Mouse (Mus musculus): ENCODE results near the gene Tmem254a.
"Not testable (repeated sequence)": the region's sequence is repeated elsewhere in the genome, so short reads cannot be mapped to it uniquely, and the experiment has no call there.

The Tmem254a gene

DNA sequence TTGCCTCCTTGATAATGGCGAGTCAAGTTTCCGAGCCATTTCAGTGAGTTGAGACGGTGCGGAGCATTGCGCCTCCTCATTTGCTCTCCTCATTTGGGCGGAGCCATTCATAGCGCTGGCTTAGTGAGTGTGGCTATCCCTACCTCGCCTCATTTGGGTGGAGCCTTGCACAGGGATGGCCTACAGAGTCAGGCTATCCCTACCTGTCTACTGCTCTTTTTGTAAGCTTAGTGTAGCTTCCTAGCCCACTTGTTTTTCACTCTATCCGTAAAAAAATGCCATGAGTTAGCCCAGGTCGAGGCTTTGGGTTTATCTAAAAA is at the start of gene Tmem254a:
Tmem254a (minus strand) TSS at position 111 of the 320 bp plus-strand sequence.
- not testable (repeated sequence) for DNase-seq (ENCODE audit: low read depth)

DNA sequence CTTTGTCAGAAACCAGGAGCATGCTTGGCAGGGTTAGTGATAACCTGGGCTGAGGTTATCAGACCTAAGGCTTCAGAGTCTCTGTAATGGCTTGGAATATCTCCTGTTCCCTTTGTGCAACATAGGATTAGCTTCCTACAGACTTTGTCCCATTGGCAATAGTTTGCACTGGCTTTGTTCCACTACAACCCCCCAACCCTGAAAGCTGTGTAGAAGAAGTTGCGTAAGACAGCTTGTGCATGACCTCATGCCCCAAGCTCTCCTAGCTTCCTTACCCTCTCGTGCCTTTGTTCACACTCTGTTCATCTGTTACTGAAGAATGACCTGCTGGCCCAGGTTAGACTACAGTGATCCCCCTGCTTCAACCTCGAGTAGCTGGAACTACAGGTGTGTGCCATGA is 30.4 kb upstream of the Tmem254a start:
- DNase-seq (ENCODE audit: low read depth): not testable (repeated sequence)

DNA sequence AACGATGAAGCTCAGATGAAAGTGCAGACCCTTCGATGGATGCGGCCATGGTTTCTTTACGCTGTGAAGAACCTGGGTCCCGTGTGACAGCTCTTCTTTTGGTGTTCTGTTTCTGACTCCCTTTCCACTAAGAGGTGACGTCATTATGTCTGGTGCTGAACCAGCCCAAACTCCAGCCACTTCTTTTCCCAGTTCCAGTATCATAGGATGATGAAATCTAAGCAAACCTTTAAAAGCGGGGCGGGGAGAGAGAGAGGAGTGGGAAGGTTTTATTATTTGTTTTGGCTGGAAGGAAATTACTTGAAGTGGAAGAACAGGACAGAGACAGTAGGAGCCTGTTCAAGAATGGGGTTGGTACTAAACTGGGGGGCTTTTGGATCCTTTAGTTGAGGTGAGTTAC is 10.5 kb upstream of the Tmem254a start, which contains the start of gene Cphx1:
Cphx1 (plus strand) TSS at position 301 of the 400 bp plus-strand sequence.
- DNase-seq (ENCODE audit: low read depth): not testable (repeated sequence)

DNA sequence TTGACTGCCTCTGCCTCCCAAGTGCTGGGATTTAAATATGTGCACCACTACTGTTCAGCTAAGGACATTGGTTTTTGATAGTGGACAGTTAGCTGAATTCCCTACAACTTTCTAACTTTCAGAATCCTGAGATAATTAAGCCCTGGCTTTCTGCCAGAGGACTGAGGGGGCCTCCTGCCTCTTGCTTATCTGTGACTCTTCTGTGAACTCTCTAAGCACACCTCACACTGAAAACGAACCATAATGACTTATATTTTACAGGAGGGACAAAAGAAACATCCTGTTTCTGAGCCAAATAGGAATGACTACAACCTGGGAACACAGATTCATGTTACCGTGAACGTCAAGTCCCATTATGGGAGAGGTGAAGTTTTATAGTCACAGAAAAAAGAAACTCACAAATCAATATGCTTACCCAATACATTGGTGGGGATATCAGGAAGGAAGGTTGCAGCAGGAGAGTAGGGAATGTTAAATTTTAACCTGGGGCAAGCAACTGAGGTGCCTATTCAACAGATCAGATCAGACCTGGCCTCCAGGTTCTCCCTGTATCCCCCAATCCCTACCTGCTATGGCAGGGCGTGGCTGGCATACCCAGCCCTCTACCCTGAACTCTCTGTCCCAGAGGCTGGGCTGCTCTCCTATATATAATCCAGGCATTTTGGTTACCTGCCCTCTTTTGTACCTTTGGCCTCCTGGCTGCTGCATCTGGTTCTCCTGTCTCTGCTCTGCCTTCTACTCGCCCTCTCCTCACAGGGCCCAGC is 9.6 kb upstream of the Tmem254a start:
- not testable (repeated sequence) for DNase-seq (ENCODE audit: low read depth)

DNA sequence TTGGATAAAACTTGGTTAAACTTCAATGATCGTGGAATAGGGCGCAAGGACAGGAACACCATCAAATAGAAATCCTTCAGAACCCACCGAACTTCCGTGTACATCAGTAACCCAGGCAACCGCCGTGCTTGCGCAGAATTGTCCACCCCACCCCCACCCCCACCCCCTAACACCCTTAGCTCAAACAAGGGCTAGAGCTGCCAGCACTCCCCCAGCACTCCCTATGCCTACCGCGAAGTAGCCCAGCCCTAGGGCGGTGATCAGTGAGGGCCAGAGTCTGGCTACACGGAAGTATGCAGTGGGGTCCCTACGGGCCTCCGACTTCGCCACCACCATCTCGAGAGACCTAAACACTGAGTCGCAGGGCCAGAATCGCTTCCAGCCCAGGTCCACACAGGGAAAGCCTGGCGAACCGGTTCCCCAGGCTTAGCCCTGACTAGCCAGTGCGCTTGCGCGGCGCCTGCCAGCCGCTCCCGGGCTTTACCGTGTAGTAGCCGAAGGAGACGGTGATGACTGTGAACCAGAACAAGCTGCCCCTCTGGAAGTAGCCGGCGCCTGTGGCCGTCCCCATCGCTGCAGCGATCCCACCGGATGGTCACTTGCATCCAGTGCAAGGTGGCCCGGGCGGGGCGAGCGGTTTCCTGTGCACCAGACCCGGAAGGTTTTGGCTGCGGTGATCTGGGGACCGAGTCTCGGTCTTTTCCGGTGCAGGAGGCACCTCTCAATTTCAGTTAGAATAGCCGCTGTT is 484 bp downstream of the Tmem254a start:
- not testable (repeated sequence) for DNase-seq (ENCODE audit: low read depth)

DNA sequence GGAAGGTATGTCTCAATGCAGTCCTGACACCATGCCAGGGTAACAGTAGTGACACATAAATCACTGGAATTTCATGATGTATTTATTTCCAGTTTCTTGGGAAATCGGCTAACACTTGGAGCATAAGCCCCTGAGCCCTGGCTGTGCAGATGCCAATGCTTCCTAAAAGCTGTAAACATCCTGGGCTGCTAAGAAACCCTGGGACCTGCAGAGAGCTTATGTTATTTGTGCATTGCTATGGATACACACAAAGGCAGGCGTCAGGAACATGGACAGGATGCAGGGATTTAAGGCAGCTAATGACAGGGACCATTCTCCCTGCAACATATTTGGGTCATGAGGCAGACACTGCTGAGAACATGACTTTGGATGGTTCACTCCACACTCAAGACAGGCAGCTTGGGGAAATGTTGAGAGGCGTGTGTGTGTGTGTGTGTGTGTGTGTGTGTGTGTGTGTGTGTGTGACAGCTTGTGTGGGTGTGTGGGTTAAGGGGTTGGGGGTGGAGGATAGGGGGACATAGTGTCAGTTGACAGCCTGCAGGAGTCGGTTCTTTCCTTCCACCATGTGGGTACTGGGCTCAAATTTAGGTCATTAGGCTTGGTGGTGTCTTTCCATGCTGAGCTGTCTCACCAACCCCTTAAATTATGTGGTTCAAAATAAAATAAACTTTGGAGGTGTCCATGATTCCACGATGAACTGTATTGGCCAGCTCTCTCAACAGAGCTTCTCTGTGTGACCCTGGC is 8.9 kb downstream of the Tmem254a start:
- DNase-seq (ENCODE audit: low read depth): not testable (repeated sequence)

DNA sequence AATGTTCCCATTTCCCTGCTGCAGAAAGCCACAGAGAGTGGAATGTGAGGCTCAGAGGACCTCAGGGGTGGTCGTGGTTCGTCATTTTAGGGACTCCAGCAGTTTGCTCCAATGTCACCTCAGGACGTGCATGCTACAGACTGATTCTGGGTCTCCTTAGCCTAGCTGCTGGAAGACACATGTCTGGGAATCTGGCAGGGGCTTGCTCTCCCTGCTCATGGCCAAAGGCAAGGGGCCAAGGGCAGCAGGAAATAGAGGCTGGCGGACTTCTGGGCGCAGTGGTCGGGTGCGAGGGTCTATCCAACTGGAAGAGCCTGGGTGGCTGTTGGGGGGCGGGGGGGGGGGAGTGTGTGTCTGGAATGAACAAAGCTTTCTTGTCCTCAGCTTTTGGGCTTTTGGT is 18.5 kb downstream of the Tmem254a start:
- not testable (repeated sequence) for DNase-seq (ENCODE audit: low read depth)

DNA sequence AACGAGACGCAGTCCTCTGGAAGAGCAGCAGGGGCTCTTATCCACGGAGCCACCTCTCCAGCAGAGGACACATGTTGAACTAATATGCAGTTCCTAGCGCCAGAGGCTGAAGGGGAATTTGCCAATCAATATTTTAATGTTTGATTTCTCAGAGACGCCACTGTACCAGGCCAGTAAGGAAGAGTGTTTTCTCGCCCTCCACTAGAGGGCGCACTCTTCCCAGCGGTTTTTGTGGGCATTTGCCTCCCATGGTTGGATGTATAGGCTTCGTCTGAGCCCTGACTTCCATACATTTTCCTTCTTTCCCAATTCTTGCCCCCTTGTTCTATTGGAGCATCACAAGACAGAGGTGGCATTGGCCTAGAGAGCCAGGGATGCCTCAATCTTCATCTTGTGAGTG is 20.2 kb downstream of the Tmem254a start:
- DNase-seq (ENCODE audit: low read depth): not testable (repeated sequence)

DNA sequence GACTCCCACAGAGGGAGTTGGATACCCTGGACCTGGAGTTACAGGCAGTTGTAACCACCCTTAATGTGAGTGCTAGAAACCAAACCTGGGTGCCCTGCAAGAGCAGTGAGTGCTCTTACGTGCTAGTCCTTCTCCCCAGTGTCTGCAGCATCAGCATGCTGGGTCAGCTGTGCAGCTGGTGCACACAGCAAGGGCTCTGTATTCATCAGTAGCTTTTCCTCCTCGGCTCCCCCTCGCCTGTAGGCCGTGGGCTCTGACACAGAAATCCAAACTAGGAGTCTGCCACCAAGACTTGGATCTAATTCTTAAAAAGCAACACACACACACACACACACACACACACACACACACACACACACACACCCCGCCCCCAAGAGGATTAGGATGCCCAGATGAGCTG is 22.2 kb downstream of the Tmem254a start:
- not testable (repeated sequence) for DNase-seq (ENCODE audit: low read depth)

DNA sequence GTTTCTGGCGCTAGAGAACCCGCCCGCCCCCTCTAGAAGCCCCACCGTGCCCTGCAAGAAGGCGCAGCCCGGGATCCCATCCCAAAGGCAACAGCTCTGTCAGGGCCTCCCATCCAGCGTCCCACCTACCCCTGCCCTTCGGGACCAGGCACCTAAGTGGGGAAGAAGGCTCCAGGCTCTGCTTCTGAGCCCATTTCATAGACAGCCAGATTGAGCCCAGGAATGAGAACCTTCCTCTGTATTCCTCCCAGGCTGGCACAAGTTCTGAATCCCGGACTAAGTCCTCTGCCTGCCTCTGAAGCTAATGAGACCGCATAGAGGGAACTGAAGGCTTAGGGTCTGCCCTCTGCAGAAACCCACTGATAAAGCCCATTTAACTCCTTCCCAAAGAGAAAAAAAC is 24.5 kb downstream of the Tmem254a start, which contains the start of gene Plac9a:
Plac9a (minus strand) TSS at position 101 of the 400 bp plus-strand sequence.
- not testable (repeated sequence) for DNase-seq (ENCODE audit: low read depth)

DNA sequence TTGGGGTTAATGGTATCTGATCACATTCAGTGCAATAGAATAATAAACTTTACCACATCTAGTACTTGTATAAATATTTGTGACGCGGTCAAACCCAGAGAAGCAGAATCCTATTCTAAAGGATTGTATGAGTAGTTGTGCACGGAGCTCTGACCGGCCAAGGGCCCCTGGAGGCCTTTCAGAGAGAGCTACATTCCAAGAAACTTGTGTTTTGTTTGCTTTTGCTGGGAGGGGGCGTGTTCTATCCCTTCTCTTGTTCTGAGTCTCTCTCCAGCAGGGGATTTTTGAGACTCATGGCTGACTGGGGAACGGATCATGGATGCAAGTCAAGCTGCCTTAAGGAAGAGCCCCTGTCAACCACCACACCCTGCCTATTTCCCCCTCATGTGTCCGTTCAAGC is 31.8 kb downstream of the Tmem254a start:
- not testable (repeated sequence) for DNase-seq (ENCODE audit: low read depth)

DNA sequence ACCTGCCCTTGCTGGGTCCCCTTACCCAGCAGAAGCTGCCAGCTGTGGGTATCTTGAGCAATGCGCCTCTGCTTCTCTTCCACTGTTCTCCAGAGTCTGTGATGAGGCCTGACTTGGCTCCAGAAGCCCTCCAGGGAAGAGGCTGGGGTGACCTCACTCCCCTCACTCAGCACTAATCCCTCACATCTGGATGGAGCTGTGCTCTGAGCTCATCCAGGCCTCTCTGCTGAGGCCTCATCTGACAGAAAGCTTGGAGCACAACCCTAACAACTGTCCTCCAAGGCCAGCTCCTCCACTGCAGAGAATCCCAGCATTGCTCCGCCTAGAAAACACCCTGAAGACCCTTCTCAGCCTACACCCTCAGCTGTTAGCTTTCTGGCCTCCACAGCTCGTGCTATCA is 32.9 kb downstream of the Tmem254a start:
- not testable (repeated sequence) for DNase-seq (ENCODE audit: low read depth)

DNA sequence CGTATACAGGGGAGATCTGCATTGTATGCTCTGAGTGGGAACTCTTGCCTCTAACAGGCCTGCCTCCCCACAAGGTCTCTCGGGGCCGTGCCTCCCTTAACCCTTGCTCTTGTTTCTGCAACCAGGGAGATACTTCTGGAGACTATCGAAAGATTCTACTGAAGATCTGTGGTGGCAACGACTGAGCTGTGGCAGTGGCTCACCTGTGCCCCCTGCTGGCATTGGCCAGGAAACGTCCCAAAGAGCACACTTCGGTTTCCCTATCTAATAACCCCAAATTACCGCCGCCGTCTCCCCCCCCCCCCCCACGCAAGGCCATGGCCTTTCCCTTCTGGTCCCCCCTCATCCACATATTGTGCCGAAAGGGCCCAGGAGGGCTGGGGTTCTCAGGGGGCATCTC is 41.6 kb downstream of the Tmem254a start:
- DNase-seq (ENCODE audit: low read depth): not testable (repeated sequence)

DNA sequence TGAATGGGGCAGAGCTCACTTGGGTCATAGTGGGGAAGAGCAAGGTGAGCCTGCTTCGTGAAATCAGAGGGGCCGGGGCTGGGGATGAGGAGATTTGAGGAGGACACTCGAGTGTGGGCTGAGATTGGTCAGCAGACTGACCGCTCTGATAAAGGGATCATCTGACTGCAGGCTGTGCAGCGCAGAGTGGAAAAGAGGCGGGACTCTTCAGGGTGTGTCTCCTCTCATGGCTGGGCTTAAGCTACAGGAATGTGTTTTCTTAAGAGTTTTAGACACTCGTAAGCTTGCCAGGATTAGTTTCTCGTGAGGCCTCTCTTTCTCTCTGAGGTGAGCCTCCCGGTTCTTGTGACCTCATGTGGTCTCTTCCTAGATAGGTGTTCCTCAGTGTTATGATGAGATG is 45.7 kb downstream of the Tmem254a start:
- DNase-seq (ENCODE audit: low read depth): not testable (repeated sequence)

DNA sequence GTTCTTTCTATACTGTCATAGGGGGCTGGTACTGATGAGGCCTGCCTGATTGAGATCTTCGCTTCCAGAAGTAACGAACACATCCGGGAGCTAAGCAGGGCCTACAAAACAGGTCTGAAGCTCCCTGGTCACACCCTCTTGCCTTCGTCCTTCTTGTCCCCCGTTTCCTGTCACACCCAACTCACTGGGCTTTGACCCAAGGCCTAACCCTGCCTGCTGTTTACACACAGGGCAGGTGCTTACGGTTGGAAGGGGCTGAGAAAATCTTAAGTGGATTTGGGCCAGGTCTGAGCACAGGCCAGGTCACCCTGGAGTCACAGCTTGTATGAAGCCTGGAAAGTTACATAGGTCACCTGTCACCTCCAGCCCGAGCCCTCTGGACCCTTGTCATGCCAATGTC is 50.8 kb downstream of the Tmem254a start:
- not testable (repeated sequence) for DNase-seq (ENCODE audit: low read depth)

Data from 416B (cell line).